Mouse (Mus musculus) G1E (cell line): ENCODE results near the gene Mob4.
A peak's percentile ranks its signal among the peaks of the same experiment; 100 is the strongest.

ENCODE experiments used
- CTCF ChIP-seq: IDR thresholded peaks from 2 replicates; pipeline ENCODE4 v1.5.1; 2012; ENCODE audit warnings: low read depth, low read length, inconsistent platforms, mixed read lengths
- GATA2 ChIP-seq: IDR thresholded peaks from 2 replicates; pipeline ENCODE4 v1.6.1; 2012; ENCODE audit warnings: low read depth, low read length, inconsistent platforms, borderline replicate concordance

- TF ChIP-seq CTCF (peak; percentile 52; the same call in 1 of the 2 replicates), GATA2 (no peak)
These were observed 30.9 kb downstream of the Mob4 start for GRCm38 (mm10) chr1:55161895-55162294.
